Mouse (Mus musculus) heart, adult 2 months (tissue): ENCODE results near the gene Cntn5. TPM values are rescaled to one million over a fixed set of nuclear protein-coding genes. Genes with fewer than 3 reads are reported as not detected.
A peak's percentile ranks its signal among the peaks of the same experiment; 100 is the strongest.

ENCODE experiments used
- DNase-seq, 2 experiments: peaks; one replicate each; pipeline ENCODE4 v3.0.0; 2021
- H3K27ac ChIP-seq: fragments of 200-600 bp; 2 replicates; pipeline ENCODE4 v1.8.1; 2022
- H3K27me3 ChIP-seq: fragments of 200-500 bp; 2 replicates; pipeline ENCODE4 v1.6.1; 2012; ENCODE audit warnings: mild to moderate bottlenecking, low read length, inconsistent platforms, mixed read lengths; ENCODE audit not compliant: control insufficient read depth, insufficient read depth
- H3K36me3 ChIP-seq: fragments of 200-500 bp; 2 replicates; pipeline ENCODE4 v1.6.1; 2012; ENCODE audit warnings: low read length, inconsistent platforms; ENCODE audit not compliant: control insufficient read depth, insufficient read depth
- H3K4me1 ChIP-seq: fragments of 200-500 bp; 2 replicates; pipeline ENCODE4 v1.6.1; 2011; ENCODE audit warnings: low read length; ENCODE audit not compliant: control insufficient read depth, insufficient read depth
- H3K4me3 ChIP-seq: fragments of 200-600 bp; 2 replicates; pipeline ENCODE4 v1.8.1; 2022
- H3K79me2 ChIP-seq: fragments of 200-500 bp; replicated peaks from 2 replicates; pipeline ENCODE4 v1.6.1; 2012; ENCODE audit warnings: mild to moderate bottlenecking, inconsistent platforms, low read length, moderate library complexity, mixed read lengths; ENCODE audit not compliant: control insufficient read depth, insufficient read depth
- H3K9ac ChIP-seq: fragments of 200-500 bp; 2 replicates; pipeline ENCODE4 v1.6.1; 2012; ENCODE audit warnings: low read depth, mild to moderate bottlenecking, control low read depth, inconsistent platforms, low read length, mixed read lengths
- CTCF ChIP-seq: fragments of 200-600 bp; IDR thresholded peaks from 2 replicates; pipeline ENCODE4 v1.8.1; 2022; ENCODE audit warnings: antibody characterized with exemption, mild to moderate bottlenecking, moderate library complexity
- EP300 ChIP-seq: fragments of 200-500 bp; IDR thresholded peaks from 2 replicates; pipeline ENCODE4 v1.6.1; 2011; ENCODE audit warnings: low read depth, low read length, control low read depth; ENCODE audit not compliant: insufficient read depth
- POLR2A ChIP-seq: fragments of 200-500 bp; IDR thresholded peaks from 2 replicates; pipeline ENCODE4 v1.6.1; 2011; ENCODE audit warnings: mild to moderate bottlenecking, low read depth, low read length, control low read depth; ENCODE audit not compliant: insufficient read depth
- WGBS: fragments of 180-500 bp; shearing (Covaris S2); methylation state at CpG from one replicate; pipeline ENCODE4 v1.1.7; 2018; 5-methylcytosine and 5-hydroxymethylcytosine counted together
- intact Hi-C: fragments of 180-260 bp; cut with DNase I; formaldehyde crosslinking; loops from one replicate; pipeline ENCODE4 v1.15.1; 2025
- polyA plus RNA-seq: library from polyadenylated mRNA; depleted of rRNA; stranded (reverse); fragments of >200 nt; gene quantifications from 2 replicates; pipeline ENCODE4 v1.2.3, GENCODE M21; 2012
- total RNA-seq, 2 experiments: library from RNA; stranded (reverse); gene quantifications; 2 replicates each; pipeline ENCODE4 v1.2.3; 2021

Gene Cntn5
- total and polyA plus RNA-seq, 3 experiments, result 0.21 to 0.48 (median 0.29) TPM

- no peak for DNase-seq
Observed at GRCm38 (mm10) chr9:9830231-9830630, 1074.3 kb downstream of the Cntn5 start.

DNA sequence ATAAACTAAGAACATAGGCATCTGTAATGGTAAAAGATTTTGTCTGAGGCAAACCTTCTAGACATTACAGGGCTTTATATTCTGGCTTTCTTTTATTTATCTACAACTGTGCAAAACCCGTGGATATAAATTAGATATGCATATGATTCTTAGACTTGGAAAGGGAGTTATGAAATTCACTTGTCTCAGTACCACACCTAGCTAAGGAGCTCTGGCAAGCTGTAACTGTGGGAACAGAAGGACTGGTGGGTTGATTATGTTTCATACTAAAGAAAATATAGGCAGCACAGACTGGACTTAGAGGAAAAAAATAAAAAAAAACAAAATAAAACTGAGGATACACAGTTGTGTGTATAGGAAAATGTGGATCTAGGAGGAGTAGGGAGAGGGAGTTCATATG lies 1084.6 kb downstream of the Cntn5 start:
- no peak for DNase-seq
- Histone ChIP-seq H3K27ac (no peak overlapping the region), H3K36me3 (no peaks in the 10 kb centered on the region), H3K9ac (no peak overlapping the region), H3K27me3 (no peaks in the 10 kb centered on the region), H3K79me2 (no peaks in the 10 kb centered on the region), H3K4me3 (no peak overlapping the region), H3K4me1 (no peaks in the 10 kb centered on the region)
- TF ChIP-seq EP300 (no peak), POLR2A (no peak), CTCF (no peak)
- intact Hi-C loops, result no loop called here
- 57% methylated on average over 1 of the region's 1 CpGs for WGBS

More at GRCm38 (mm10) chr9:9830231-9830630, 1074.3 kb downstream of the Cntn5 start:
- intact Hi-C loops, result no loop called here
- no peak overlapping the region for H3K4me3 ChIP-seq
- no peak for TF ChIP-seq POLR2A
- no peak for TF ChIP-seq EP300
- no peak for TF ChIP-seq CTCF
- H3K4me1 ChIP-seq, result no peaks in the 10 kb centered on the region
- 26% methylated on average over 2 of the region's 2 CpGs for WGBS
- no peaks in the 10 kb centered on the region for H3K36me3 ChIP-seq
- H3K27me3 ChIP-seq, result no peaks in the 10 kb centered on the region
- H3K79me2 ChIP-seq, result no peaks in the 10 kb centered on the region
- H3K9ac ChIP-seq, result no peak overlapping the region
- no peak overlapping the region for H3K27ac ChIP-seq

DNA sequence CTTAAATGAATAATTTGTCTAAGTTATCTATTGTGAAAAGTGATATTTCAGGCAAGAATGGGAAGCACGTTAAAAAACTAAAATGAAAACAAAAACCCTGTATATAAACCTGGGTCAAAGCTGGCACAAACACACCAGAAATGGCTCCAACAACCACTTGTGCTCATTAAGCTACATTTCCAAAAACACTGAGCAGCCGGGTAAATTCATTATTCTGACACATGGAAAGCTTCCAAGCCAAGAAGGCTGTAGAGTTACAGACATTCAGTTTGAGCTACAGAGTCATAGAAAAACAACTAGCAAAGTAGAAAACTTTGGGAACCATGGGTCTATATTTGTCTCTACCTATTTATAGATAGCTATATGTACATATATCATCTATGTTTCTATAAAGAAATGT lies 1087.1 kb downstream of the Cntn5 start:
- TF ChIP-seq CTCF, result no peak
- TF ChIP-seq POLR2A, result no peak
- no peak for TF ChIP-seq EP300

GRCm38 (mm10) chr9:9799546-9799945 lies 1105.0 kb downstream of the Cntn5 start:
- no peaks in the 10 kb centered on the region for H3K79me2 ChIP-seq
- WGBS, result 79% methylated on average over 2 of the region's 2 CpGs
- no peaks in the 10 kb centered on the region for H3K36me3 ChIP-seq
- no peak overlapping the region for H3K27ac ChIP-seq
- intact Hi-C loops, result no loop called here
- no peaks in the 10 kb centered on the region for H3K4me1 ChIP-seq
- no peak overlapping the region for H3K4me3 ChIP-seq
- no peak overlapping the region for H3K9ac ChIP-seq
- no peaks in the 10 kb centered on the region for H3K27me3 ChIP-seq
- no peak for DNase-seq
- TF ChIP-seq POLR2A (no peak), EP300 (no peak), CTCF (peak; percentile 43)

More for the DNA sequence above, 1087.1 kb downstream of the Cntn5 start:
- intact Hi-C loops, result no loop called here
- 72% methylated on average over 2 of the region's 2 CpGs for WGBS
- DNase-seq, result no peak
- H3K9ac ChIP-seq, result no peak overlapping the region
- no peaks in the 10 kb centered on the region for H3K79me2 ChIP-seq
- no peaks in the 10 kb centered on the region for H3K4me1 ChIP-seq
- H3K27me3 ChIP-seq, result no peaks in the 10 kb centered on the region
- no peak overlapping the region for H3K4me3 ChIP-seq
- no peaks in the 10 kb centered on the region for H3K36me3 ChIP-seq
- H3K27ac ChIP-seq, result no peak overlapping the region

- H3K27me3 ChIP-seq, result no peaks in the 10 kb centered on the region
- no peak for DNase-seq
- no peaks in the 10 kb centered on the region for H3K4me1 ChIP-seq
- H3K27ac ChIP-seq, result no peak overlapping the region
- WGBS, result 51% methylated on average over 3 of the region's 3 CpGs
- no peak overlapping the region for H3K4me3 ChIP-seq
- intact Hi-C loops, result no loop called here
- H3K9ac ChIP-seq, result no peak overlapping the region
- H3K79me2 ChIP-seq, result no peaks in the 10 kb centered on the region
- TF ChIP-seq POLR2A (no peak), EP300 (no peak), CTCF (peak; percentile 53)
- H3K36me3 ChIP-seq, result no peaks in the 10 kb centered on the region
Observed at GRCm38 (mm10) chr9:9783680-9784079, 1120.9 kb downstream of the Cntn5 start.

- Histone ChIP-seq H3K27me3 (no peaks in the 10 kb centered on the region), H3K79me2 (no peaks in the 10 kb centered on the region), H3K4me1 (no peaks in the 10 kb centered on the region), H3K9ac (no peak overlapping the region), H3K27ac (no peak overlapping the region), H3K4me3 (no peak overlapping the region), H3K36me3 (no peaks in the 10 kb centered on the region)
- no peak for DNase-seq
- intact Hi-C loops, result no loop called here
- TF ChIP-seq POLR2A (no peak), EP300 (no peak), CTCF (no peak)
- WGBS, result 57% methylated on average over 9 of the region's 9 CpGs
Observed at GRCm38 (mm10) chr9:9781157-9781884, 1123.3 kb downstream of the Cntn5 start.
